Mouse (Mus musculus): ENCODE results near the gene Pla2g15. TPM values are rescaled to one million over a fixed set of nuclear protein-coding genes. Genes with fewer than 3 reads are reported as not detected.

Pla2g15 gene
- polyA plus RNA-seq, 1 experiment from 2014 or later: 5.1 TPM

- WGBS: 96% methylated on average over 11 of the region's 11 CpGs
- Histone ChIP-seq H3K9ac (replicated peaks; ENCODE audit: low read depth, low read length) (no peak overlapping the region), H3K4me1 (ENCODE audit: control insufficient read depth, insufficient read depth, low read length) (peaks cover 13% of the 10 kb centered on the region; the same call in 1 of the 2 replicates), H3K4me3 (ENCODE audit: low read depth, low read length) (no peak overlapping the region), H3K9me3 (ENCODE audit: control insufficient read depth, low read length) (no peaks in the 10 kb centered on the region), H3K4me2 (ENCODE audit: low read depth, low read length) (no peak overlapping the region), H3K36me3 (ENCODE audit: control insufficient read depth, insufficient read depth, low read length) (peaks cover 19% of the 10 kb centered on the region), H3K27me3 (ENCODE audit: control insufficient read depth, insufficient read depth, low read length) (peaks cover 44% of the 10 kb centered on the region), H3K27ac (ENCODE audit: low read depth, low read length) (no peak overlapping the region)
- ATAC-seq (ENCODE audit: low read depth): no peak
Measured at GRCm38 (mm10) chr8:106132356-106132755, 17.8 kb upstream of the Pla2g15 start.

GRCm38 (mm10) chr8:106133526-106133925 is 16.7 kb upstream of the Pla2g15 start:
- no peak overlapping the region for H3K27ac ChIP-seq (ENCODE audit: low read depth, low read length)
- H3K4me1 ChIP-seq (ENCODE audit: control insufficient read depth, insufficient read depth, low read length): peaks cover 13% of the 10 kb centered on the region; the same call in 1 of the 2 replicates
- H3K4me2 ChIP-seq (ENCODE audit: low read depth, low read length): no peak overlapping the region
- H3K4me3 ChIP-seq (ENCODE audit: low read depth, low read length): no peak overlapping the region
- peaks cover 9% of the 10 kb centered on the region for H3K36me3 ChIP-seq (ENCODE audit: control insufficient read depth, insufficient read depth, low read length)
- H3K27me3 ChIP-seq (ENCODE audit: control insufficient read depth, insufficient read depth, low read length): peaks cover 47% of the 10 kb centered on the region
- H3K9me3 ChIP-seq (ENCODE audit: control insufficient read depth, low read length): no peaks in the 10 kb centered on the region
- 73% methylated on average over 13 of the region's 13 CpGs for WGBS
- ATAC-seq (ENCODE audit: low read depth): no peak
- no peak overlapping the region for H3K9ac ChIP-seq (replicated peaks; ENCODE audit: low read depth, low read length)

GRCm38 (mm10) chr8:106133946-106134345 is 16.3 kb upstream of the Pla2g15 start:
- Histone ChIP-seq H3K4me2 (ENCODE audit: low read depth, low read length) (no peak overlapping the region), H3K27ac (ENCODE audit: low read depth, low read length) (no peak overlapping the region), H3K27me3 (ENCODE audit: control insufficient read depth, insufficient read depth, low read length) (peaks cover 50% of the 10 kb centered on the region), H3K9ac (replicated peaks; ENCODE audit: low read depth, low read length) (no peak overlapping the region), H3K9me3 (ENCODE audit: control insufficient read depth, low read length) (no peaks in the 10 kb centered on the region), H3K4me3 (ENCODE audit: low read depth, low read length) (no peak overlapping the region), H3K36me3 (ENCODE audit: control insufficient read depth, insufficient read depth, low read length) (peaks cover 6% of the 10 kb centered on the region; the same call in 1 of the 2 replicates), H3K4me1 (ENCODE audit: control insufficient read depth, insufficient read depth, low read length) (peaks cover 13% of the 10 kb centered on the region; the same call in 1 of the 2 replicates)
- WGBS: 76% methylated on average over 6 of the region's 6 CpGs
- no peak for ATAC-seq (ENCODE audit: low read depth)

DNA sequence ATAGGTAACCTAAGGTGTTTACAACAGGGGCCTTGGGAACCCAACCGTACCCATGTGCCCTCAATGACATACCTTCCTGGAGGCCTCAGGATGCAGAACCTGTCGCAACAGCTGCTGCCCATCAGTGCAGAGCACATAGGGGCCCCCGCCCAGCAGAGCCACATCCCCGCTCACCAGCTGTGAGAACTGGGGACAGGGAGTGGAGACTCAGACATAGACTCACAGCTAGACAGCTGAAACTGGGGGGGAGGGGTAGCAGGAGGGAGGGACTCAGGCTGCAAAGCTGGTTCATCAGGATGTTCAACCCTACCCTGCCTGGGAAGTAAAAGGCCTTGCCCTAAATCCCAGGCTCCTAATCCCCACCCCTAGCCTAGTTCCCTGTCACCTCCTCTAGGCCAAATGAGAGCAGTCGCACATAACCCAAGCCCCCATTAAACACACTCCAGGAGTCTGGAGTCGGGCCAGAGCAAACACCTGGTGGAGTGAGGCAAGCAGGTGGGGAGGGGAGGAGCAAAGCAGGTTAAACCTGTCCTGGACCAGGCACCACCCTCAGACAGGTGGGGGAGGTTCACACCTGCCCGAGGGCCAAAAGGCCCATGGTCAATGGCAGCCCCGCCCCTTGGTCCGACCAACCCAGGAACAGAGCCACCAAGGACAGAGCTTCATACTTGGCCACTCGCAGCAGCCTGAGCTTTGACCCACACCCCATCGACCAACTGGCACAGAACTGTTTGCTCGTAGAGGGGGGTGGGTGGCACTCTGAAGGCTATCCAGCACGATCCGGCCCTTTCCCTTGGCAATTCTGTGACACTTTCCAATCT is 15.2 kb upstream of the Pla2g15 start:
- H3K9me3 ChIP-seq (ENCODE audit: control insufficient read depth, low read length): no peaks in the 10 kb centered on the region
- WGBS: 28% methylated on average over 14 of the region's 14 CpGs
- peaks cover 6% of the 10 kb centered on the region; the same call in 1 of the 2 replicates for H3K36me3 ChIP-seq (ENCODE audit: control insufficient read depth, insufficient read depth, low read length)

DNA sequence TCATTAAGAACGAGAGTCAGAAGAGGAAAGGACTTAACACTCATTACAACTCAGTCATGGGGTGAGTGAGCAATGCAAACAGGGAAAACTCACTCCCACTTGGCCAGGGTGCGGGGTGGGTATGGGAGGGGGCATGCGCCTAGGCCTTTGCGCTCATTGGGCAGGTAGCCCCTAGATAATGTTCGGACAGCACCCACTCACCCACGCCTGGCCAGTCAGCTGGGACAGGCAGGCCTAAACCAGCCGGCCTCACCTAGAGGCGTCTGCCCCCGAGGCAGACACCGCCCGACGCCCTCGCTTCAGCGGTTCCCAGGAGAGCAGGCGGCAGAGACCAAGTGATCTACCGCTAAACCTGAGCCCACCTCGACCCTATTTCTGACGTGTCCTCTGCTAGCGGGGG is 14.5 kb upstream of the Pla2g15 start:
- Histone ChIP-seq H3K9me3 (ENCODE audit: control insufficient read depth, low read length) (no peaks in the 10 kb centered on the region), H3K4me1 (ENCODE audit: control insufficient read depth, insufficient read depth, low read length) (peaks cover 13% of the 10 kb centered on the region; the same call in 1 of the 2 replicates), H3K4me2 (ENCODE audit: low read depth, low read length) (peak overlapping the region; percentile 69; the same call in 1 of the 2 replicates), H3K9ac (replicated peaks; ENCODE audit: low read depth, low read length) (no peak overlapping the region), H3K4me3 (ENCODE audit: low read depth, low read length) (no peak overlapping the region), H3K27ac (ENCODE audit: low read depth, low read length) (no peak overlapping the region), H3K27me3 (ENCODE audit: control insufficient read depth, insufficient read depth, low read length) (peaks cover 55% of the 10 kb centered on the region), H3K36me3 (ENCODE audit: control insufficient read depth, insufficient read depth, low read length) (peaks cover 6% of the 10 kb centered on the region; the same call in 1 of the 2 replicates)
- no peak for ATAC-seq (ENCODE audit: low read depth)
- 5% methylated on average over 19 of the region's 19 CpGs for WGBS

More for the DNA sequence above, 15.2 kb upstream of the Pla2g15 start:
- H3K4me3 ChIP-seq (ENCODE audit: low read depth, low read length): no peak overlapping the region
- ATAC-seq (ENCODE audit: low read depth): no peak
- peaks cover 55% of the 10 kb centered on the region for H3K27me3 ChIP-seq (ENCODE audit: control insufficient read depth, insufficient read depth, low read length)
- no peak overlapping the region for H3K9ac ChIP-seq (replicated peaks; ENCODE audit: low read depth, low read length)
- peaks cover 13% of the 10 kb centered on the region; the same call in 1 of the 2 replicates for H3K4me1 ChIP-seq (ENCODE audit: control insufficient read depth, insufficient read depth, low read length)
- H3K27ac ChIP-seq (ENCODE audit: low read depth, low read length): no peak overlapping the region
- H3K4me2 ChIP-seq (ENCODE audit: low read depth, low read length): no peak overlapping the region

DNA sequence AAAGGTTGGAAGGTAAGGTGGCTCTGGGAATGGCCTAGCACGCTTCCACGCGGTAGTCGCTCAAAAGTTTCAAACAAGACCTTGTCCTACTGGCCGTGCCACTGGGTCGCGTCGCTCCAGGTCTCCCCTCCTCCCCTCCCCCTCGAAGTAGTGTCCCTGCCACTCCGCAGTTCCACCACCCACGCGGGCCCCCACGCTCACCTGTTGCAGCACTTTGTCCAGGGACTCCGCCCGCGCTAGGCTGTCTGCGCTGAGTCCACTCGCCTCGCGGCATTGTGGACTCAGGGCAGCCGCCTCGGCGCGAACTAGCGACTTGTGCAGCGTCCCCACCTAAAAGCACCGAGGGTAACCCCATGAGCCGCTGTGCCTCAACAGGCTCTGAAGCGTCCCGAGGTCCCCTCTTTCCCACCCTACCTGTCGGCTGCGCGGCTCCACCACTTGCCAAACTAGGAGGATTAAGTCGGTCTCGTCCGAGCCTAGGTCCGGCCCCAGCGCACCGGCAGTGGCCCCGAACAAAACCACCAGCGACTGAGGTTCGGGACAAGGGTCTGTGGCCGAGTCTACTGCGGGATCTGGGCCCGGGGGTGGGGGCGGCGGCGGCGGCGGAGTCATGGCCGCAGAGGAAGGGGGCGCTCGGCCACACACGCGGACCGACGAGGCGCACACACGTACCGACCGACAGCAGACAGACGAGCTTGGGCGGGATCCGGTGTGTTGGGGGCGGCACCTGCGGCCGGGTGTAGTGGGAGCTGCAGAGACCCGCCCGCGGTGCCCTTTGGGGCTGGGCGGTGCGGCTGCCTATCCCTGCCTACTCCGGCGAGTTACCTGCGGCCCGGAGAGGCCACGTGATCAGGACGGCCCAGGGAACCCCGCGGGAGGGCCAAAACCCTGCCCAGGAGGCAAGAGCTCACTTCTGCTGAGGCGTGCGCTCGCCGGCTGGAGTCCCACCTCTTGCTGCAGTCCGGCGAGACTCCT is 13.8 kb upstream of the Pla2g15 start, which contains the start of gene Esrp2:
Esrp2 (minus strand) TSS at position 819 of the 975 bp plus-strand sequence.
- H3K4me1 ChIP-seq (ENCODE audit: control insufficient read depth, insufficient read depth, low read length): peaks cover 13% of the 10 kb centered on the region; the same call in 1 of the 2 replicates
- ATAC-seq (ENCODE audit: low read depth): no peak
- no peak within 1 kb of the TSS for H3K27ac ChIP-seq (ENCODE audit: low read depth, low read length)
- H3K9ac ChIP-seq (replicated peaks; ENCODE audit: low read depth, low read length): peak within 1 kb of the TSS; percentile 35; the same call in 1 of the 2 replicates
- H3K9me3 ChIP-seq (ENCODE audit: control insufficient read depth, low read length): no peaks in the 10 kb centered on the region
- H3K4me2 ChIP-seq (ENCODE audit: low read depth, low read length): peak within 1 kb of the TSS; percentile 69
- peak within 1 kb of the TSS; percentile 34 for H3K4me3 ChIP-seq (ENCODE audit: low read depth, low read length)
- WGBS: 1% methylated on average over 84 of the region's 86 CpGs
- peaks cover 55% of the 10 kb centered on the region for H3K27me3 ChIP-seq (ENCODE audit: control insufficient read depth, insufficient read depth, low read length)
- H3K36me3 ChIP-seq (ENCODE audit: control insufficient read depth, insufficient read depth, low read length): peaks cover 6% of the 10 kb centered on the region; the same call in 1 of the 2 replicates

GRCm38 (mm10) chr8:106137218-106137905 is 12.8 kb upstream of the Pla2g15 start:
- ATAC-seq (ENCODE audit: low read depth): no peak
- Histone ChIP-seq H3K9me3 (ENCODE audit: control insufficient read depth, low read length) (no peaks in the 10 kb centered on the region), H3K27me3 (ENCODE audit: control insufficient read depth, insufficient read depth, low read length) (peaks cover 55% of the 10 kb centered on the region), H3K9ac (replicated peaks; ENCODE audit: low read depth, low read length) (peak overlapping the region; percentile 35; the same call in 1 of the 2 replicates), H3K27ac (ENCODE audit: low read depth, low read length) (no peak overlapping the region), H3K36me3 (ENCODE audit: control insufficient read depth, insufficient read depth, low read length) (peaks cover 6% of the 10 kb centered on the region; the same call in 1 of the 2 replicates), H3K4me1 (ENCODE audit: control insufficient read depth, insufficient read depth, low read length) (peaks cover 13% of the 10 kb centered on the region; the same call in 1 of the 2 replicates), H3K4me3 (ENCODE audit: low read depth, low read length) (peak overlapping the region; percentile 34), H3K4me2 (ENCODE audit: low read depth, low read length) (peak overlapping the region; percentile 69)
- 3% methylated on average over 22 of the region's 22 CpGs for WGBS

- H3K27me3 ChIP-seq (ENCODE audit: control insufficient read depth, insufficient read depth, low read length): peaks cover 52% of the 10 kb centered on the region
- under 1% methylated on average over 24 of the region's 24 CpGs for WGBS
- H3K36me3 ChIP-seq (ENCODE audit: control insufficient read depth, insufficient read depth, low read length): no peaks in the 10 kb centered on the region
- peak overlapping the region; percentile 35; the same call in 1 of the 2 replicates for H3K9ac ChIP-seq (replicated peaks; ENCODE audit: low read depth, low read length)
- peaks cover 13% of the 10 kb centered on the region; the same call in 1 of the 2 replicates for H3K4me1 ChIP-seq (ENCODE audit: control insufficient read depth, insufficient read depth, low read length)
- H3K27ac ChIP-seq (ENCODE audit: low read depth, low read length): no peak overlapping the region
- H3K4me2 ChIP-seq (ENCODE audit: low read depth, low read length): peak overlapping the region; percentile 65
- H3K4me3 ChIP-seq (ENCODE audit: low read depth, low read length): peak overlapping the region; percentile 34
- ATAC-seq (ENCODE audit: low read depth): no peak
- H3K9me3 ChIP-seq (ENCODE audit: control insufficient read depth, low read length): no peaks in the 10 kb centered on the region
Measured at GRCm38 (mm10) chr8:106137906-106138477, 12.2 kb upstream of the Pla2g15 start.
